ENCODE assay signal across 14 mouse cellular contexts in the genomic region with DNA sequence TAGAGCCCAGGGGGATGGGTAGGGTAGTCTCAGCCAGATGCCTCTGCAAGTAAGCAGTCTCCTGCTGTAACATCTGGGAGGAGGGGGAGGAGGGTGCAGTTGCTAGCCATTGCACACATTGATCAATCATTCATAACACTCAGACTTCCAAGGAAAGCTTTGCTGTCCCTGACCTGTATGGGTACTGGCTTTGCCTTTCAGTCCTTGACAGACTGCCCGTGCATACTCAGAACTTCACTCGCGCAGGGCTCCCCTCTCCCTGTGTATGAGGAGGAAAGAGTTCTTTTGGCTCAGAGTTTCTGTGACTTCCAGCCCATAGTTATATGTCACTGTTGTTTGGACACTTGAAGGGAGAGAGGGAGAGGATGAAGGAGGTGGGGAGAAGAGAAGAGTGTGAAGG.
"Had no signal": no experiment of that assay in that cellular context is flagged by ENCODE, and none has a peak within 500 bp of the region (broad histone marks: within the 10 kb centered on the region; RNA-seq: fewer than 3 reads in every experiment).

No protein-coding gene starts in this region.

- H3K9me3 ChIP-seq: kidney, embryonic 15.5 days; limb, embryonic 10.5 days; liver, embryonic 15.5 days; megakaryocyte, embryonic 14.5 days; midbrain, embryonic 15.5 days; neural tube, embryonic 12.5 days had no signal

- H3K27ac ChIP-seq: kidney, embryonic 15.5 days; left cerebral cortex, adult 2 months; limb, embryonic 10.5 days; liver, embryonic 15.5 days; macrophage; midbrain, embryonic 15.5 days; neural tube, embryonic 12.5 days; stomach, postnatal 0 days had no signal

- DNase-seq: kidney, postnatal 14 days; lung, postnatal 10 days; thymus, postnatal 4 days had no signal

- H3K4me3 ChIP-seq: kidney, embryonic 15.5 days; left cerebral cortex, adult 2 months; limb, embryonic 10.5 days; liver, embryonic 15.5 days; megakaryocyte, embryonic 14.5 days; midbrain, embryonic 15.5 days; neural tube, embryonic 12.5 days had no signal

- H3K9ac ChIP-seq: kidney, embryonic 15.5 days; liver, embryonic 15.5 days; midbrain, embryonic 15.5 days; neural tube, embryonic 12.5 days had no signal

- H3K4me1 ChIP-seq: kidney, embryonic 15.5 days; limb, embryonic 10.5 days; liver, embryonic 15.5 days; midbrain, embryonic 15.5 days; neural tube, embryonic 12.5 days had no signal

- H3K36me3 ChIP-seq: kidney, embryonic 15.5 days; limb, embryonic 10.5 days; liver, embryonic 15.5 days; midbrain, embryonic 15.5 days; neural tube, embryonic 12.5 days had no signal

- H3K27me3 ChIP-seq: kidney, embryonic 15.5 days; liver, embryonic 15.5 days; megakaryocyte, embryonic 14.5 days; midbrain, embryonic 15.5 days; neural tube, embryonic 12.5 days had no signal

- H3K4me2 ChIP-seq: kidney, embryonic 15.5 days; liver, embryonic 11.5 days; liver, embryonic 15.5 days; midbrain, embryonic 11.5 days; midbrain, embryonic 15.5 days; neural tube, embryonic 12.5 days had no signal

- ATAC-seq: midbrain, embryonic 15.5 days had no signal
